Mouse (Mus musculus) hindbrain, postnatal 0 days (tissue): ENCODE data around the gene Adamts3. TPM values are rescaled to one million over a fixed set of nuclear protein-coding genes. Genes with fewer than 3 reads are reported as not detected.

Source experiments
- ATAC-seq: fragments of 200-750 bp; cut with Nextera tagmentation; 2 replicates; pipeline ENCODE4 v1.8.0; 2017; ENCODE audit warnings: mild to moderate bottlenecking, moderate TSS enrichment, moderate library complexity
- DNase-seq: peaks from one replicate; pipeline ENCODE4 v3.0.0-alpha.2; 2015; ENCODE audit warnings: low spot score
- H3K27ac ChIP-seq: fragments of 300-500 bp; sonication (generic); 2 replicates; pipeline ENCODE4 v1.5.1; 2014; ENCODE audit warnings: mild to moderate bottlenecking
- H3K27me3 ChIP-seq: fragments of 300-500 bp; sonication (generic); 2 replicates; pipeline ENCODE4 v1.6.1; 2014; ENCODE audit warnings: low read length, mixed read lengths; ENCODE audit not compliant: insufficient read depth
- H3K36me3 ChIP-seq: fragments of 300-500 bp; sonication (generic); 2 replicates; pipeline ENCODE4 v1.6.1; 2014; ENCODE audit warnings: low read length, mixed read lengths; ENCODE audit not compliant: insufficient read depth
- H3K4me1 ChIP-seq: fragments of 300-500 bp; sonication (generic); 2 replicates; pipeline ENCODE4 v1.6.1; 2014; ENCODE audit warnings: antibody characterized with exemption, low read length, mixed read lengths; ENCODE audit not compliant: insufficient read depth
- H3K4me2 ChIP-seq: fragments of 300-500 bp; sonication (generic); 2 replicates; pipeline ENCODE4 v1.6.1; 2014; ENCODE audit warnings: low read depth, mild to moderate bottlenecking, low read length, moderate library complexity, mixed read lengths
- H3K4me3 ChIP-seq: fragments of 300-500 bp; sonication (generic); 2 replicates; pipeline ENCODE4 v1.5.1; 2014; ENCODE audit warnings: low read length
- H3K9ac ChIP-seq: fragments of 300-500 bp; sonication (generic); replicated peaks from 2 replicates; pipeline ENCODE4 v1.6.1; 2014; ENCODE audit warnings: mild to moderate bottlenecking, low read length, moderate library complexity, mixed read lengths
- H3K9me3 ChIP-seq: fragments of 300-500 bp; sonication (generic); 2 replicates; pipeline ENCODE4 v1.6.1; 2016; ENCODE audit warnings: low read length, mixed read lengths
- CTCF ChIP-seq: IDR thresholded peaks from 2 replicates; pipeline ENCODE4 v1.5.1; 2016; ENCODE audit warnings: antibody characterized with exemption, control low read depth, low read depth
- WGBS: fragments of 180-500 bp; shearing (Covaris S2); extraction: QIAGEN DNeasy Blood & Tissue Kit; methylation state at CpG from one replicate; pipeline ENCODE4 v1.1.7; 2014; 5-methylcytosine and 5-hydroxymethylcytosine counted together
- polyA plus RNA-seq: library from polyadenylated mRNA; unstranded; fragments of >200 nt; fragmentation: Nextera tagmentation; extraction: Ambion mirVana; gene quantifications from 2 replicates; pipeline ENCODE4 v1.2.1, GENCODE M21; 2015
- total RNA-seq: library from RNA; depleted of rRNA; stranded (reverse); fragments of >200 nt; gene quantifications from 2 replicates; pipeline ENCODE4 v1.2.3, GENCODE M21; 2014

Gene Adamts3
- total and polyA plus RNA-seq, 2 experiments from 2014 or later, result 3.3 to 18.9 TPM

GRCm38 (mm10) chr5:89779823-89780222 lies 103.3 kb downstream of the Adamts3 start:
- Histone ChIP-seq H3K4me2 (no peak overlapping the region), H3K4me1 (no peaks in the 10 kb centered on the region), H3K27me3 (no peaks in the 10 kb centered on the region), H3K4me3 (no peak overlapping the region), H3K27ac (no peak overlapping the region), H3K9ac (no peak overlapping the region), H3K36me3 (no peaks in the 10 kb centered on the region), H3K9me3 (no peaks in the 10 kb centered on the region)
- no peak for DNase-seq
- 81% methylated on average over 2 of the region's 2 CpGs for WGBS
- ATAC-seq, result no peak
- TF ChIP-seq CTCF, result no peak

GRCm38 (mm10) chr5:89778610-89779009 lies 104.5 kb downstream of the Adamts3 start:
- H3K27ac ChIP-seq, result no peak overlapping the region
- no peaks in the 10 kb centered on the region for H3K36me3 ChIP-seq
- H3K4me1 ChIP-seq, result no peaks in the 10 kb centered on the region
- no peak for TF ChIP-seq CTCF
- no peak overlapping the region for H3K4me3 ChIP-seq
- peak; percentile 34 for DNase-seq
- ATAC-seq, result peak; percentile 43; the same call in 1 of the 2 replicates
- no peak overlapping the region for H3K9ac ChIP-seq
- no peak overlapping the region for H3K4me2 ChIP-seq
- H3K27me3 ChIP-seq, result no peaks in the 10 kb centered on the region
- no peaks in the 10 kb centered on the region for H3K9me3 ChIP-seq
- WGBS, result 17% methylated on average over 2 of the region's 2 CpGs

- DNase-seq (no peak), ATAC-seq (no peak)
- no peaks in the 10 kb centered on the region for H3K27me3 ChIP-seq
- no peaks in the 10 kb centered on the region for H3K36me3 ChIP-seq
- no peaks in the 10 kb centered on the region for H3K9me3 ChIP-seq
- H3K4me2 ChIP-seq, result no peak overlapping the region
- no peak overlapping the region for H3K27ac ChIP-seq
- no peaks in the 10 kb centered on the region for H3K4me1 ChIP-seq
- WGBS, result 75% methylated on average over 4 of the region's 4 CpGs
- H3K4me3 ChIP-seq, result no peak overlapping the region
- no peak overlapping the region for H3K9ac ChIP-seq
- no peak for TF ChIP-seq CTCF
Measured at GRCm38 (mm10) chr5:89777411-89777810, 105.7 kb downstream of the Adamts3 start.

GRCm38 (mm10) chr5:89770655-89771355 lies 112.3 kb downstream of the Adamts3 start:
- Histone ChIP-seq H3K36me3 (no peaks in the 10 kb centered on the region), H3K4me3 (no peak overlapping the region), H3K4me2 (no peak overlapping the region), H3K4me1 (no peaks in the 10 kb centered on the region), H3K9me3 (no peaks in the 10 kb centered on the region), H3K27me3 (no peaks in the 10 kb centered on the region), H3K27ac (no peak overlapping the region), H3K9ac (no peak overlapping the region)
- DNase-seq (no peak), ATAC-seq (no peak)
- no peak for TF ChIP-seq CTCF
- WGBS, result 44% methylated on average over 4 of the region's 4 CpGs

- WGBS, result 12% methylated on average over 11 of the region's 11 CpGs
- H3K27me3 ChIP-seq, result no peaks in the 10 kb centered on the region
- TF ChIP-seq CTCF, result no peak
- H3K27ac ChIP-seq, result no peak overlapping the region
- H3K4me3 ChIP-seq, result no peak overlapping the region
- H3K4me1 ChIP-seq, result 0 out of 2 replicates have a peak, but pooled peaks cover 3% of the 10 kb centered on the region
- no peaks in the 10 kb centered on the region for H3K9me3 ChIP-seq
- H3K4me2 ChIP-seq, result no peak overlapping the region
- H3K36me3 ChIP-seq, result no peaks in the 10 kb centered on the region
- peak; percentile 17 for DNase-seq
- ATAC-seq, result peak; percentile 79
- H3K9ac ChIP-seq, result no peak overlapping the region
Measured at GRCm38 (mm10) chr5:89763189-89764187, 119.6 kb downstream of the Adamts3 start.

- no peak overlapping the region for H3K9ac ChIP-seq
- H3K9me3 ChIP-seq, result no peaks in the 10 kb centered on the region
- H3K27me3 ChIP-seq, result no peaks in the 10 kb centered on the region
- H3K27ac ChIP-seq, result no peak overlapping the region
- 0 out of 2 replicates have a peak, but pooled peaks cover 3% of the 10 kb centered on the region for H3K4me1 ChIP-seq
- ATAC-seq, result no peak
- H3K36me3 ChIP-seq, result no peaks in the 10 kb centered on the region
- 57% methylated on average over 4 of the region's 4 CpGs for WGBS
- DNase-seq, result no peak
- no peak overlapping the region for H3K4me3 ChIP-seq
- no peak overlapping the region for H3K4me2 ChIP-seq
- TF ChIP-seq CTCF, result no peak
Measured at GRCm38 (mm10) chr5:89760368-89760767, 122.8 kb downstream of the Adamts3 start.
